Mouse (Mus musculus): ENCODE measurements around the gene Plcl1. TPM values are rescaled to one million over a fixed set of nuclear protein-coding genes. Genes with fewer than 3 reads are reported as not detected.
A peak's percentile ranks its signal among the peaks of the same experiment; 100 is the strongest.

Plcl1 gene
- polyA plus RNA-seq, 1 experiment: 1.00 TPM

GRCm38 (mm10) chr1:55525748-55526147, 120.0 kb downstream of the Plcl1 start:
- H3K36me3 ChIP-seq (ENCODE audit: control insufficient read depth, insufficient read depth): no peaks in the 10 kb centered on the region
- no peak overlapping the region for H3K4me3 ChIP-seq

GRCm38 (mm10) chr1:55528547-55529304, 123.0 kb downstream of the Plcl1 start:
- Histone ChIP-seq H3K36me3 (ENCODE audit: control insufficient read depth, insufficient read depth) (no peaks in the 10 kb centered on the region), H3K4me3 (no peak overlapping the region), H3K79me2 (ENCODE audit: control insufficient read depth, insufficient read depth) (no peaks in the 10 kb centered on the region), H3ac (ENCODE audit: control insufficient read depth, insufficient read length) (no peak overlapping the region), H3K4me2 (ENCODE audit: low read depth) (peak overlapping the region; percentile 70), H3K27me3 (ENCODE audit: control insufficient read depth, insufficient read depth, insufficient read length) (no peaks in the 10 kb centered on the region)
- TF ChIP-seq MYOG (IDR thresholded peaks at IDR 0.05; ENCODE audit: control insufficient read depth in 1 of 3, insufficient read depth in 1 of 3, insufficient read length in 2 of 3, low read depth in 2 of 3) (peak in 1 of 3 experiments; percentile 60), MYOD1 (IDR thresholded peaks at IDR 0.05; ENCODE audit: control insufficient read depth in 1 of 3, insufficient read length in 2 of 3, low read depth in 2 of 3) (peak in 2 of 3 experiments; percentile 66 to 91), E2F4 (IDR thresholded peaks at IDR 0.05; ENCODE audit: insufficient read depth) (no peak), TCF3 (IDR thresholded peaks at IDR 0.05; ENCODE audit: insufficient read length, low read depth) (peak; percentile 64), SRF (IDR thresholded peaks at IDR 0.05; ENCODE audit: control insufficient read depth, insufficient read length, low read depth) (no peak)

More at GRCm38 (mm10) chr1:55525748-55526147, 120.0 kb downstream of the Plcl1 start:
- no peaks in the 10 kb centered on the region for H3K27me3 ChIP-seq (ENCODE audit: control insufficient read depth, insufficient read depth, insufficient read length)
- H3ac ChIP-seq (ENCODE audit: control insufficient read depth, insufficient read length): no peak overlapping the region
- no peak overlapping the region for H3K4me2 ChIP-seq (ENCODE audit: low read depth)
- TF ChIP-seq MAX (IDR thresholded peaks at IDR 0.05; ENCODE audit: low read depth): no peak
- H3K79me2 ChIP-seq (ENCODE audit: control insufficient read depth, insufficient read depth): no peaks in the 10 kb centered on the region

GRCm38 (mm10) chr1:55533823-55534222, 128.1 kb downstream of the Plcl1 start:
- Histone ChIP-seq H3K4me3 (no peak overlapping the region), H3K27me3 (ENCODE audit: control insufficient read depth, insufficient read depth, insufficient read length) (no peaks in the 10 kb centered on the region), H3K4me2 (ENCODE audit: low read depth) (no peak overlapping the region), H3K36me3 (ENCODE audit: control insufficient read depth, insufficient read depth) (no peaks in the 10 kb centered on the region), H3K79me2 (ENCODE audit: control insufficient read depth, insufficient read depth) (no peaks in the 10 kb centered on the region), H3ac (ENCODE audit: control insufficient read depth, insufficient read length) (no peak overlapping the region)
- TF ChIP-seq MYOD1 (IDR thresholded peaks at IDR 0.05; ENCODE audit: control insufficient read depth in 1 of 3, insufficient read length in 2 of 3, low read depth in 2 of 3) (peak in 1 of 3 experiments; percentile 28), TCF3 (IDR thresholded peaks at IDR 0.05; ENCODE audit: insufficient read length, low read depth) (no peak)

DNA sequence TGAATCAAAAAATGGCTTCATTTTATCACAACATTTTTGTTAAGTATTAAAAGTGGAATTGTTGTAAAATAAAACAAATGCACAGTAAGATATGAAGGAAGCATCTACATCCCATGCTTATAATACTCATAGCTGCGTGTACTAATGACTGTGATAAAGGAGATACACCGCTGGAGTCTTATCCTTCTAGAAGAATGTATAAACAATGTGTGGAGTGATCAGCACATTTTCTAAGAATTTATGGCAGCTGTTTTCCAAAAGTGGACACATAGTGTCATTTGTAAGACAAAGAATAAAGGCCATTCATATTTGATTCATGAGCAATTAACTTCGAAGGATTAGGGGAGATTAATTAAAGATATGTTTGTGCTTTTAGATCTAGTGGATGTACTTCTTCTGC, 148.7 kb downstream of the Plcl1 start:
- no peak overlapping the region for H3K4me2 ChIP-seq (ENCODE audit: low read depth)
- no peaks in the 10 kb centered on the region for H3K27me3 ChIP-seq (ENCODE audit: control insufficient read depth, insufficient read depth, insufficient read length)
- no peaks in the 10 kb centered on the region for H3K36me3 ChIP-seq (ENCODE audit: control insufficient read depth, insufficient read depth)
- TF ChIP-seq TCF3 (IDR thresholded peaks at IDR 0.05; ENCODE audit: insufficient read length, low read depth): no peak
- TF ChIP-seq REST (IDR thresholded peaks at IDR 0.05; ENCODE audit: insufficient read depth, insufficient read length): no peak
- no peak for TF ChIP-seq POLR2A (IDR thresholded peaks at IDR 0.05; ENCODE audit: insufficient read length, low read depth)
- no peak for TF ChIP-seq MYOG (IDR thresholded peaks at IDR 0.05; ENCODE audit: control insufficient read depth in 1 of 3, insufficient read depth in 1 of 3, insufficient read length in 2 of 3, low read depth in 2 of 3)
- no peak for TF ChIP-seq CEBPB (IDR thresholded peaks at IDR 0.05; ENCODE audit: insufficient read depth, poor library complexity, severe bottlenecking)
- no peak for TF ChIP-seq TCF12 (IDR thresholded peaks at IDR 0.05; ENCODE audit: insufficient read depth, poor library complexity, severe bottlenecking)
- TF ChIP-seq MAX (IDR thresholded peaks at IDR 0.05; ENCODE audit: low read depth): no peak
- TF ChIP-seq POLR2AphosphoS2 (IDR thresholded peaks at IDR 0.05; ENCODE audit: insufficient read length, low read depth): no peak
- TF ChIP-seq USF1 (IDR thresholded peaks at IDR 0.05; ENCODE audit: low read depth): no peak
- TF ChIP-seq SRF (IDR thresholded peaks at IDR 0.05; ENCODE audit: control insufficient read depth, insufficient read length, low read depth): no peak
- TF ChIP-seq E2F4 (IDR thresholded peaks at IDR 0.05; ENCODE audit: insufficient read depth): no peak
- TF ChIP-seq MYOD1 (IDR thresholded peaks at IDR 0.05; ENCODE audit: control insufficient read depth in 1 of 3, insufficient read length in 2 of 3, low read depth in 2 of 3): no peak
- no peak overlapping the region for H3ac ChIP-seq (ENCODE audit: control insufficient read depth, insufficient read length)
- no peak overlapping the region for H3K4me3 ChIP-seq
- H3K79me2 ChIP-seq (ENCODE audit: control insufficient read depth, insufficient read depth): no peaks in the 10 kb centered on the region

GRCm38 (mm10) chr1:55557960-55558359, 152.2 kb downstream of the Plcl1 start:
- TF ChIP-seq POLR2A (IDR thresholded peaks at IDR 0.05; ENCODE audit: insufficient read length, low read depth) (no peak), MYOD1 (IDR thresholded peaks at IDR 0.05; ENCODE audit: control insufficient read depth in 1 of 3, insufficient read length in 2 of 3, low read depth in 2 of 3) (peak in 1 of 3 experiments; percentile 12), MYOG (IDR thresholded peaks at IDR 0.05; ENCODE audit: control insufficient read depth in 1 of 3, insufficient read depth in 1 of 3, insufficient read length in 2 of 3, low read depth in 2 of 3) (peak in 1 of 3 experiments; percentile 34)
- H3K79me2 ChIP-seq (ENCODE audit: control insufficient read depth, insufficient read depth): no peaks in the 10 kb centered on the region
- H3K4me2 ChIP-seq (ENCODE audit: low read depth): peak overlapping the region; percentile 44
- no peaks in the 10 kb centered on the region for H3K36me3 ChIP-seq (ENCODE audit: control insufficient read depth, insufficient read depth)
- H3ac ChIP-seq (ENCODE audit: control insufficient read depth, insufficient read length): no peak overlapping the region
- H3K4me3 ChIP-seq: no peak overlapping the region
- H3K27me3 ChIP-seq (ENCODE audit: control insufficient read depth, insufficient read depth, insufficient read length): no peaks in the 10 kb centered on the region
